Mouse (Mus musculus): ENCODE results near the gene Ints6. TPM values are rescaled to one million over a fixed set of nuclear protein-coding genes. Genes with fewer than 3 reads are reported as not detected.
A peak's percentile ranks its signal among the peaks of the same experiment; 100 is the strongest.

The Ints6 gene
- polyA plus RNA-seq (2014; fragmentation: Nextera tagmentation; extraction: Ambion mirVana): 26.9 and 31.4 TPM in 2 replicates

DNA sequence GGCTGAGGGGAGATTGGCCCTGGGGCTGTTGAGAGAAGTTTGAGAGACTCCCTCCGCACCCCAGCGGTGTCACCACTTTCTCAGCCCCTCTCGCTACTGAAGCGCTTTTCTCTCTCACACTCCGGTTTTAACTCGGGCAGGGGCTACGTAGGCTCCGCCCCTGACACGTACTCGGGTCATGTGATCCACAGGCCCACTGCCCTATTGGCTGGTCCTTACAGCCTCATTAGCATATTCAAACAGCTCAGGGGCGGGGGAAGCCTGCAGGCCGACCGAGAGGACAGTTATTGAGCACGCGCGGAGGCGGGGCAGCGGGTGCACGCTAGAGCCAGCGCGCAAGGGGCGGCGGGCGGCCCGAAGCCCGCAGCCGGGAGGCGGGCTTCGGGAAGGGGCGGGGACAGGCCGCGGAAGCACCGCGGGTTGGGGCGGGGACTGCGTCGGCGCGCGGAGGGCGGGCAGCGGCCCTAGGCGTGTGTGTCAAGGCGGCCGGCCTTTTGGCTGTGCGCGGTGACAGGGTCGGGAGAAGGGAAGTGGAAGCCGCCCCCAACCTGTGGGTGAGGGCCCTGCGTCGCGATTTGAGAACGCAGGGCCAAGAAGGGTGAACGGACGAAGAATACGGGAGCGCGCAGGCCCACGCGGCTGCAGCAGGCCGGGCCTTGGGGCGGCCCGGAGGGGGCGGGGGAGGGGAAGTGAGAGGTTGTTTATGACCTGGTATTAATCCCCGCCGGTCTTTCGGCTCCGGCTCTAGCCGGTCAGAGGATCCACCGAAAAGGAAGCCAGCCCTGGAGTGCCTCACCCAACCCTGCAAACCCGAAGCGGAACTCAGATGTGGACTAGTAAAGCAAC is at the start of gene Ints6:
TSS of gene Ints6 (minus strand) at position 134 of the 846 bp plus-strand sequence.
- DNase-seq (ENCODE audit: low spot score, missing footprints): peak; percentile 99
- H3K36me3 ChIP-seq (ENCODE audit: control insufficient read depth, insufficient read depth, low read length): no peaks in the 10 kb centered on the region
- under 1% methylated on average over 71 of the region's 72 CpGs for WGBS
- peak within 1 kb of the TSS; percentile 97 for H3K27ac ChIP-seq (ENCODE audit: low read depth, low read length)
- ATAC-seq (ENCODE audit: low FRiP score): peak; percentile 95
- no peaks in the 10 kb centered on the region for H3K27me3 ChIP-seq (ENCODE audit: control insufficient read depth, insufficient read depth, low read length)
- H3K9me3 ChIP-seq (ENCODE audit: control insufficient read depth, low read length): no peaks in the 10 kb centered on the region
- peak within 1 kb of the TSS; percentile 95 for H3K4me3 ChIP-seq (ENCODE audit: low read depth, low read length)
- H3K9ac ChIP-seq (ENCODE audit: low read length): peak within 1 kb of the TSS; percentile 96
- peak within 1 kb of the TSS; percentile 82 for H3K4me2 ChIP-seq
- peaks cover 12% of the 10 kb centered on the region for H3K4me1 ChIP-seq (ENCODE audit: control insufficient read depth, insufficient read depth, low read length)

DNA sequence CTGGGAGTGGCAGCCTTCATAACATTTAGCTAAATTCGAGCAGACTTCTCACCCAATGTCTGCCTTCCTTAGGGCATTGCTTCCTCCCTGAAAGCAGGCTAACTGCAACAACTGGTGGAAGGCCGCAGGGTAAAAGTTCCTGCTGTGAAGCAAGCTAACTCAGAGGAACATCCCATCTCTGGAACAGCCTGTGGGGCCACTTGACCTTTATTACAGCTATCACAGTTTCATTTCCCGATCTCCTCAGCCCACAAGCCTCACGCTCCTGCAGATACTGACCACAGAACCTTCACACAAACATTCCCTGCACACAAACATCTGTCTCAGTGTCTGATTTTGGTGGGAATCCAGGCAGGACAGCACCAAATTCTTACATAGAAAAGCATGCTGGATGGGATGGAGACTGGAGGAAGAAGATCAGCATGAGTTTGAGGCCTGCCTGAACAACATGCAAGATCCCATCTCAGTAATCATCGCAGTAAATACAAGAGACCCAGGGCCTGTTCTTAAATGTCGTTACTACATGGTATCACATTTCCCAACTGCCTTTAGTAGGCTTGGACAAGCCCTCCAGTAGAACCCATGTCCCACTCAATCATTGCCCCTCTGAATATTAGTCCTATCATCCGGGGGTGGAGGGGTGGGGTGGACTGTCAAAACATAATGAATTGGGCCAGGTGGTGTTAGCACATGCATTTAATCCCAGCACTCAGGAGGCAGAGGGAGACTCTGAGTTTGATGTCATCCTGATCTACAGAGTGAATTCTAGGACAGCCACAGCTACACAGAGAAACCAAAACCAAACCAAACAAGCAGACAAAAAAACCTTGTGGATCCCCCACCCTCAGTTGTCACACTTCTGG is 47.9 kb upstream of the Ints6 start:
- no peak overlapping the region for H3K4me3 ChIP-seq (ENCODE audit: low read depth, low read length)
- DNase-seq (ENCODE audit: low spot score, missing footprints): no peak
- WGBS: 76% methylated on average over 7 of the region's 7 CpGs
- H3K9me3 ChIP-seq (ENCODE audit: control insufficient read depth, low read length): no peaks in the 10 kb centered on the region
- ATAC-seq (ENCODE audit: low FRiP score): no peak
- H3K4me2 ChIP-seq: no peak overlapping the region
- no peaks in the 10 kb centered on the region for H3K4me1 ChIP-seq (ENCODE audit: control insufficient read depth, insufficient read depth, low read length)
- no peak overlapping the region for H3K27ac ChIP-seq (ENCODE audit: low read depth, low read length)
- no peaks in the 10 kb centered on the region for H3K36me3 ChIP-seq (ENCODE audit: control insufficient read depth, insufficient read depth, low read length)
- H3K27me3 ChIP-seq (ENCODE audit: control insufficient read depth, insufficient read depth, low read length): no peaks in the 10 kb centered on the region
- H3K9ac ChIP-seq (ENCODE audit: low read length): no peak overlapping the region

DNA sequence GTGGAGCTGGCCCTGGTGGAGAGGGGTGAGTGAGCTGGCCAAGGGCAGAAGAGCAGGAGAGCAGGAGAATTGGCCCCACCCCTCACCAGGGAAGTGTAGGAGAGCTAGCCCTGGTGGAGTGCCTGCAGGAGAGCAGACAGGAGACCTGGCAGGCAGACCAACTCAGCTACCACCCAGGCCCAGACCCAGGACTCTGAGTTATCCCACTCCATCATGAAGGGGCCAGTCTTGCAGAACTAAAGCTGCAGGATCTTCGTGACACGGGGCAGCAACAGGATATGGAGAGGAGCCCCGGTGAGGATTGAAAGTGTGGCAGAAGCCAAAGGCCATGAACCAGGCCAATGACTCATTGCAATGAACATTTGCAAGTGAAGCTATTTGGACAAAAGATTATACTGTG is 46.0 kb upstream of the Ints6 start:
- no peaks in the 10 kb centered on the region for H3K9me3 ChIP-seq (ENCODE audit: control insufficient read depth, low read length)
- no peak for DNase-seq (ENCODE audit: low spot score, missing footprints)
- no peak overlapping the region for H3K4me3 ChIP-seq (ENCODE audit: low read depth, low read length)
- no peak overlapping the region for H3K9ac ChIP-seq (ENCODE audit: low read length)
- H3K4me2 ChIP-seq: no peak overlapping the region
- no peaks in the 10 kb centered on the region for H3K4me1 ChIP-seq (ENCODE audit: control insufficient read depth, insufficient read depth, low read length)
- WGBS: 67% methylated on average over 3 of the region's 3 CpGs
- no peaks in the 10 kb centered on the region for H3K27me3 ChIP-seq (ENCODE audit: control insufficient read depth, insufficient read depth, low read length)
- no peaks in the 10 kb centered on the region for H3K36me3 ChIP-seq (ENCODE audit: control insufficient read depth, insufficient read depth, low read length)
- no peak for ATAC-seq (ENCODE audit: low FRiP score)
- H3K27ac ChIP-seq (ENCODE audit: low read depth, low read length): no peak overlapping the region

- H3K9me3 ChIP-seq (ENCODE audit: control insufficient read depth, low read length): no peaks in the 10 kb centered on the region
- no peak overlapping the region for H3K4me3 ChIP-seq (ENCODE audit: low read depth, low read length)
- 0 out of 2 replicates have a peak, but pooled peaks cover 3% of the 10 kb centered on the region for H3K4me1 ChIP-seq (ENCODE audit: control insufficient read depth, insufficient read depth, low read length)
- no peak for ATAC-seq (ENCODE audit: low FRiP score)
- 85% methylated on average over 5 of the region's 5 CpGs for WGBS
- no peak overlapping the region for H3K4me2 ChIP-seq
- DNase-seq (ENCODE audit: low spot score, missing footprints): peak; percentile 39
- no peaks in the 10 kb centered on the region for H3K36me3 ChIP-seq (ENCODE audit: control insufficient read depth, insufficient read depth, low read length)
- H3K27ac ChIP-seq (ENCODE audit: low read depth, low read length): no peak overlapping the region
- no peak overlapping the region for H3K9ac ChIP-seq (ENCODE audit: low read length)
- H3K27me3 ChIP-seq (ENCODE audit: control insufficient read depth, insufficient read depth, low read length): no peaks in the 10 kb centered on the region
Measured at GRCm38 (mm10) chr14:62803204-62803603, 42.2 kb upstream of the Ints6 start.

DNA sequence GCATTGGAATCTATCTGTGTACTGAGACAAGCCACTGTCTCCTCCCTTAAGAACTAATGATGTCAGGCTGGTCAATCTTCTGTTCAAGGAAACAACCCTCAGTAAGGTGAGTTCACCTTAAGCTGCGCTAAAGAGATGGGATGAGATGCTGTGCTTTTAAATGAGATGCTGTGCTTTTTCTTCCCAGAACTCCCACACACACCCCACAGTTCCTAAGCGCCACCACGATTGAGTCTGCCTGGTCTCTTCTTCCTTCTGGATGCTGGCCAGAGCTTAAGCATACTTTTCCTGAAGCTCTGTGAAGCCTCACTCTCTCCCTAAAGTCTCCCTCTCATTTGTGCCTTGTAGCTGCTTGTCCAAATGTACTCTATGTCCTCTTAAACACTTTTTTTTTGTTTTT is 39.8 kb upstream of the Ints6 start:
- DNase-seq (ENCODE audit: low spot score, missing footprints): peak; percentile 4
- Histone ChIP-seq H3K27ac (ENCODE audit: low read depth, low read length) (no peak overlapping the region), H3K4me2 (no peak overlapping the region), H3K27me3 (ENCODE audit: control insufficient read depth, insufficient read depth, low read length) (no peaks in the 10 kb centered on the region), H3K4me1 (ENCODE audit: control insufficient read depth, insufficient read depth, low read length) (0 out of 2 replicates have a peak, but pooled peaks cover 3% of the 10 kb centered on the region), H3K9ac (ENCODE audit: low read length) (no peak overlapping the region), H3K4me3 (ENCODE audit: low read depth, low read length) (no peak overlapping the region), H3K36me3 (ENCODE audit: control insufficient read depth, insufficient read depth, low read length) (no peaks in the 10 kb centered on the region), H3K9me3 (ENCODE audit: control insufficient read depth, low read length) (no peaks in the 10 kb centered on the region)
- WGBS: 84% methylated on average over 3 of the region's 3 CpGs
- no peak for ATAC-seq (ENCODE audit: low FRiP score)

GRCm38 (mm10) chr14:62798608-62799101 is 37.7 kb upstream of the Ints6 start:
- Histone ChIP-seq H3K9me3 (ENCODE audit: control insufficient read depth, low read length) (no peaks in the 10 kb centered on the region), H3K27ac (ENCODE audit: low read depth, low read length) (no peak overlapping the region), H3K4me2 (peak overlapping the region; percentile 10; the same call in 1 of the 2 replicates), H3K9ac (ENCODE audit: low read length) (no peak overlapping the region), H3K36me3 (ENCODE audit: control insufficient read depth, insufficient read depth, low read length) (no peaks in the 10 kb centered on the region), H3K4me1 (ENCODE audit: control insufficient read depth, insufficient read depth, low read length) (0 out of 2 replicates have a peak, but pooled peaks cover 3% of the 10 kb centered on the region), H3K4me3 (ENCODE audit: low read depth, low read length) (no peak overlapping the region), H3K27me3 (ENCODE audit: control insufficient read depth, insufficient read depth, low read length) (no peaks in the 10 kb centered on the region)
- 2% methylated on average over 4 of the region's 4 CpGs for WGBS
- DNase-seq (ENCODE audit: low spot score, missing footprints) (peak; percentile 89), ATAC-seq (ENCODE audit: low FRiP score) (no peak)

- DNase-seq (ENCODE audit: low spot score, missing footprints) (peak; percentile 21), ATAC-seq (ENCODE audit: low FRiP score) (no peak)
- H3K27ac ChIP-seq (ENCODE audit: low read depth, low read length): no peak overlapping the region
- no peak overlapping the region for H3K4me2 ChIP-seq
- no peaks in the 10 kb centered on the region for H3K27me3 ChIP-seq (ENCODE audit: control insufficient read depth, insufficient read depth, low read length)
- H3K4me3 ChIP-seq (ENCODE audit: low read depth, low read length): no peak overlapping the region
- 0 out of 2 replicates have a peak, but pooled peaks cover 3% of the 10 kb centered on the region for H3K4me1 ChIP-seq (ENCODE audit: control insufficient read depth, insufficient read depth, low read length)
- H3K9me3 ChIP-seq (ENCODE audit: control insufficient read depth, low read length): no peaks in the 10 kb centered on the region
- 80% methylated on average over 7 of the region's 7 CpGs for WGBS
- no peaks in the 10 kb centered on the region for H3K36me3 ChIP-seq (ENCODE audit: control insufficient read depth, insufficient read depth, low read length)
- H3K9ac ChIP-seq (ENCODE audit: low read length): no peak overlapping the region
Measured at GRCm38 (mm10) chr14:62795719-62796118, 34.8 kb upstream of the Ints6 start.

DNA sequence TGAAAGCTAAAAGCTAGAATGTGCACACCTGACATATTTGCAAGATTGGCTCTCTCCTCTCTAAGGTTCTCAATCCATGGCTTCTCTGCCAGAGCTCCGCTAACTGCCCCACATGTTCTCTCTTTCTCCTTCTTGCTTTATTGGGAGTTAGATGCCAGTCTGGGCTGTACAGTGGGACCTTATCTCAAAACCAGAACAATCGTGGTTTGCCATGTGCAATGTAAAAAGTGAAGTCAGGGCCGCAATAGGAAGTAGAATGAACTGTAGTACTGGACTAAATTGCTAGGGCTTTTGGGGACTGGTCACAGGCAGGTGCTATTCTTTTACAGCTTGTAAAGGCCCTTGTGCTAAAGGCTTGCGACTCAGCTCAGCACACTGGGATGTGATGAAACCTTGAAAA is 28.3 kb upstream of the Ints6 start:
- Histone ChIP-seq H3K27ac (ENCODE audit: low read depth, low read length) (no peak overlapping the region), H3K36me3 (ENCODE audit: control insufficient read depth, insufficient read depth, low read length) (no peaks in the 10 kb centered on the region), H3K9me3 (ENCODE audit: control insufficient read depth, low read length) (no peaks in the 10 kb centered on the region)

More for the DNA sequence above, 28.3 kb upstream of the Ints6 start:
- DNase-seq (ENCODE audit: low spot score, missing footprints) (no peak), ATAC-seq (ENCODE audit: low FRiP score) (no peak)
- Histone ChIP-seq H3K9ac (ENCODE audit: low read length) (no peak overlapping the region), H3K27me3 (ENCODE audit: control insufficient read depth, insufficient read depth, low read length) (no peaks in the 10 kb centered on the region), H3K4me2 (no peak overlapping the region), H3K4me1 (ENCODE audit: control insufficient read depth, insufficient read depth, low read length) (no peaks in the 10 kb centered on the region), H3K4me3 (ENCODE audit: low read depth, low read length) (no peak overlapping the region)
- WGBS: 50% methylated on average over 4 of the region's 4 CpGs

Data from midbrain, embryonic 11.5 days (tissue).